Mouse (Mus musculus): ENCODE results near the gene Snapc2. TPM values are rescaled to one million over a fixed set of nuclear protein-coding genes. Genes with fewer than 3 reads are reported as not detected.
A peak's percentile ranks its signal among the peaks of the same experiment; 100 is the strongest.

Snapc2 gene
- polyA plus RNA-seq, 1 experiment: 44.1 TPM

GRCm38 (mm10) chr8:4265160-4265914, 12.5 kb downstream of the Snapc2 start:
- H3K27me3 ChIP-seq (ENCODE audit: control insufficient read depth, insufficient read depth, insufficient read length): no peaks in the 10 kb centered on the region
- no peaks in the 10 kb centered on the region for H3K79me2 ChIP-seq (ENCODE audit: control insufficient read depth, insufficient read depth)
- H3K36me3 ChIP-seq (ENCODE audit: control insufficient read depth, insufficient read depth): peaks cover 88% of the 10 kb centered on the region
- H3K4me3 ChIP-seq (ENCODE audit: insufficient read depth, poor library complexity, severe bottlenecking): no peak overlapping the region
- TF ChIP-seq CTCF (IDR thresholded peaks at IDR 0.05; ENCODE audit: control insufficient read depth, insufficient read depth, insufficient read length) (no peak), MAX (IDR thresholded peaks at IDR 0.05) (no peak), CEBPB (IDR thresholded peaks at IDR 0.05; ENCODE audit: low read depth) (no peak), FOSL1 (IDR thresholded peaks at IDR 0.05; ENCODE audit: insufficient read depth, low read length, poor library complexity, severe bottlenecking) (no peak), MYOD1 (IDR thresholded peaks at IDR 0.05; ENCODE audit: control insufficient read depth, insufficient read length, low read depth) (no peak)
- H3K79me3 ChIP-seq (ENCODE audit: low read depth): no peaks in the 10 kb centered on the region
- H3ac ChIP-seq (ENCODE audit: control insufficient read depth, insufficient read length, low read depth): no peak overlapping the region

GRCm38 (mm10) chr8:4267627-4268026, 14.7 kb downstream of the Snapc2 start:
- no peak overlapping the region for H3K4me3 ChIP-seq (ENCODE audit: insufficient read depth, poor library complexity, severe bottlenecking)
- H3K79me3 ChIP-seq (ENCODE audit: low read depth): no peaks in the 10 kb centered on the region
- H3ac ChIP-seq (ENCODE audit: control insufficient read depth, insufficient read length, low read depth): no peak overlapping the region
- TF ChIP-seq MAX (IDR thresholded peaks at IDR 0.05): no peak
- TF ChIP-seq MYOD1 (IDR thresholded peaks at IDR 0.05; ENCODE audit: control insufficient read depth, insufficient read length, low read depth): no peak
- no peak for TF ChIP-seq FOSL1 (IDR thresholded peaks at IDR 0.05; ENCODE audit: insufficient read depth, low read length, poor library complexity, severe bottlenecking)
- peak; percentile 23 for TF ChIP-seq CTCF (IDR thresholded peaks at IDR 0.05; ENCODE audit: control insufficient read depth, insufficient read depth, insufficient read length)
- TF ChIP-seq USF1 (IDR thresholded peaks at IDR 0.05; ENCODE audit: low read depth): no peak
- no peaks in the 10 kb centered on the region for H3K79me2 ChIP-seq (ENCODE audit: control insufficient read depth, insufficient read depth)
- H3K27me3 ChIP-seq (ENCODE audit: control insufficient read depth, insufficient read depth, insufficient read length): no peaks in the 10 kb centered on the region
- peaks cover 85% of the 10 kb centered on the region for H3K36me3 ChIP-seq (ENCODE audit: control insufficient read depth, insufficient read depth)

- H3K36me3 ChIP-seq (ENCODE audit: control insufficient read depth, insufficient read depth): peaks cover 88% of the 10 kb centered on the region
- no peak for TF ChIP-seq MYOG (IDR thresholded peaks at IDR 0.05; ENCODE audit: control insufficient read depth, extremely low read depth, insufficient read length)
- TF ChIP-seq MAX (IDR thresholded peaks at IDR 0.05): no peak
- TF ChIP-seq CEBPB (IDR thresholded peaks at IDR 0.05; ENCODE audit: low read depth): no peak
- no peak for TF ChIP-seq FOSL1 (IDR thresholded peaks at IDR 0.05; ENCODE audit: insufficient read depth, low read length, poor library complexity, severe bottlenecking)
- TF ChIP-seq MYOD1 (IDR thresholded peaks at IDR 0.05; ENCODE audit: control insufficient read depth, insufficient read length, low read depth): no peak
- TF ChIP-seq CTCF (IDR thresholded peaks at IDR 0.05; ENCODE audit: control insufficient read depth, insufficient read depth, insufficient read length): no peak
- TF ChIP-seq USF1 (IDR thresholded peaks at IDR 0.05; ENCODE audit: low read depth): no peak
- no peaks in the 10 kb centered on the region for H3K27me3 ChIP-seq (ENCODE audit: control insufficient read depth, insufficient read depth, insufficient read length)
- H3ac ChIP-seq (ENCODE audit: control insufficient read depth, insufficient read length, low read depth): no peak overlapping the region
- H3K79me3 ChIP-seq (ENCODE audit: low read depth): peaks cover 8% of the 10 kb centered on the region
- peaks cover 15% of the 10 kb centered on the region for H3K79me2 ChIP-seq (ENCODE audit: control insufficient read depth, insufficient read depth)
- no peak overlapping the region for H3K4me3 ChIP-seq (ENCODE audit: insufficient read depth, poor library complexity, severe bottlenecking)
Measured at GRCm38 (mm10) chr8:4269609-4270008, 16.7 kb downstream of the Snapc2 start.

- H3ac ChIP-seq (ENCODE audit: control insufficient read depth, insufficient read length, low read depth): peak within 1 kb of the TSS; percentile 87
- peak within 1 kb of the TSS; percentile 78 for H3K4me3 ChIP-seq (ENCODE audit: insufficient read depth, poor library complexity, severe bottlenecking)
- peaks cover 32% of the 10 kb centered on the region for H3K36me3 ChIP-seq (ENCODE audit: control insufficient read depth, insufficient read depth)
- H3K27me3 ChIP-seq (ENCODE audit: control insufficient read depth, insufficient read depth, insufficient read length): no peaks in the 10 kb centered on the region
- peaks cover 17% of the 10 kb centered on the region for H3K79me3 ChIP-seq (ENCODE audit: low read depth)
- TF ChIP-seq FOSL1 (IDR thresholded peaks at IDR 0.05; ENCODE audit: insufficient read depth, low read length, poor library complexity, severe bottlenecking): no peak
- no peak for TF ChIP-seq CEBPB (IDR thresholded peaks at IDR 0.05; ENCODE audit: low read depth)
- no peak for TF ChIP-seq MYOG (IDR thresholded peaks at IDR 0.05; ENCODE audit: control insufficient read depth, extremely low read depth, insufficient read length)
- peak; percentile 77 for TF ChIP-seq USF1 (IDR thresholded peaks at IDR 0.05; ENCODE audit: low read depth)
- peaks cover 32% of the 10 kb centered on the region for H3K79me2 ChIP-seq (ENCODE audit: control insufficient read depth, insufficient read depth)
Measured at GRCm38 (mm10) chr8:4275275-4276110, 22.6 kb downstream of the Snapc2 start, which contains the start of gene Timm44. Gene Timm44, minus strand, starts transcription at chr8:4275913.

- Histone ChIP-seq H3ac (ENCODE audit: control insufficient read depth, insufficient read length, low read depth) (peak overlapping the region; percentile 61), H3K79me2 (ENCODE audit: control insufficient read depth, insufficient read depth) (peaks cover 32% of the 10 kb centered on the region), H3K4me3 (ENCODE audit: insufficient read depth, poor library complexity, severe bottlenecking) (peak overlapping the region; percentile 78), H3K27me3 (ENCODE audit: control insufficient read depth, insufficient read depth, insufficient read length) (no peaks in the 10 kb centered on the region), H3K79me3 (ENCODE audit: low read depth) (peaks cover 17% of the 10 kb centered on the region), H3K36me3 (ENCODE audit: control insufficient read depth, insufficient read depth) (peaks cover 27% of the 10 kb centered on the region)
- TF ChIP-seq USF1 (IDR thresholded peaks at IDR 0.05; ENCODE audit: low read depth) (no peak), CEBPB (IDR thresholded peaks at IDR 0.05; ENCODE audit: low read depth) (no peak), MYOG (IDR thresholded peaks at IDR 0.05; ENCODE audit: control insufficient read depth, extremely low read depth, insufficient read length) (no peak), FOSL1 (IDR thresholded peaks at IDR 0.05; ENCODE audit: insufficient read depth, low read length, poor library complexity, severe bottlenecking) (no peak), MAX (IDR thresholded peaks at IDR 0.05) (no peak), CTCF (IDR thresholded peaks at IDR 0.05; ENCODE audit: control insufficient read depth, insufficient read depth, insufficient read length) (no peak), MYOD1 (IDR thresholded peaks at IDR 0.05; ENCODE audit: control insufficient read depth, insufficient read length, low read depth) (no peak)
Measured at GRCm38 (mm10) chr8:4276111-4276465, 23.2 kb downstream of the Snapc2 start.

All from C2C12 (cell line).